Mouse (Mus musculus) kidney, postnatal 36 days (tissue): ENCODE results near the gene Rnf214.

Experiments used
- DNase-seq, 2 experiments: peaks; one replicate each; pipeline ENCODE4 v3.0.0; 2021 to 2022; ENCODE audit warnings: mixed read lengths in 2 of 2

The Rnf214 gene

GRCm38 (mm10) chr9:45935628-45936210 is 29.0 kb upstream of the Rnf214 start, which contains the start of gene Tagln:
Gene Tagln (minus strand): TSS chr9:45936058.
- DNase-seq = peak; percentile 41 to 49

- peak; percentile 51 for DNase-seq
Observed at GRCm38 (mm10) chr9:45932571-45933415, 26.1 kb upstream of the Rnf214 start.

- peak; percentile 38 to 62 for DNase-seq
Observed at GRCm38 (mm10) chr9:45931958-45932357, 25.2 kb upstream of the Rnf214 start.

GRCm38 (mm10) chr9:45929285-45929684 is 22.6 kb upstream of the Rnf214 start:
- DNase-seq = no peak

- peak in 1 of 2 experiments; percentile 32 for DNase-seq
Observed at GRCm38 (mm10) chr9:45919895-45920294, 13.2 kb upstream of the Rnf214 start.

- peak; percentile 78 to 79 for DNase-seq
Observed at GRCm38 (mm10) chr9:45917041-45917934, 10.6 kb upstream of the Rnf214 start.

GRCm38 (mm10) chr9:45915659-45916058 is 8.9 kb upstream of the Rnf214 start:
- DNase-seq = no peak

GRCm38 (mm10) chr9:45911673-45912072 is 5.0 kb upstream of the Rnf214 start:
- peak; percentile 54 to 84 for DNase-seq

GRCm38 (mm10) chr9:45910995-45911394 is 4.3 kb upstream of the Rnf214 start:
- no peak for DNase-seq

GRCm38 (mm10) chr9:45907078-45907428 is 342 bp upstream of the Rnf214 start:
- no peak for DNase-seq

GRCm38 (mm10) chr9:45905811-45906237 is 887 bp downstream of the Rnf214 start:
- peak in 1 of 2 experiments; percentile 44 for DNase-seq

- DNase-seq = no peak
Observed at GRCm38 (mm10) chr9:45905196-45905595, 1.5 kb downstream of the Rnf214 start.

GRCm38 (mm10) chr9:45893681-45894080 is 13.0 kb downstream of the Rnf214 start:
- no peak for DNase-seq

GRCm38 (mm10) chr9:45877928-45878327 is 28.8 kb downstream of the Rnf214 start:
- DNase-seq = peak; percentile 66 to 72

GRCm38 (mm10) chr9:45870265-45870664 is 36.4 kb downstream of the Rnf214 start:
- no peak for DNase-seq

- DNase-seq = no peak
Observed at GRCm38 (mm10) chr9:45869181-45869580, 37.5 kb downstream of the Rnf214 start.

GRCm38 (mm10) chr9:45861813-45862212 is 44.9 kb downstream of the Rnf214 start:
- DNase-seq = no peak

- DNase-seq = no peak
Observed at GRCm38 (mm10) chr9:45859364-45859763, 47.3 kb downstream of the Rnf214 start.

- no peak for DNase-seq
Observed at GRCm38 (mm10) chr9:45854136-45854535, 52.6 kb downstream of the Rnf214 start.

GRCm38 (mm10) chr9:45853695-45854094 is 53.0 kb downstream of the Rnf214 start:
- no peak for DNase-seq

- no peak for DNase-seq
Observed at GRCm38 (mm10) chr9:45851776-45852175, 54.9 kb downstream of the Rnf214 start.

- no peak for DNase-seq
Observed at GRCm38 (mm10) chr9:45851330-45851729, 55.4 kb downstream of the Rnf214 start.

GRCm38 (mm10) chr9:45850528-45851155 is 56.1 kb downstream of the Rnf214 start:
- peak; percentile 17 to 29 for DNase-seq
